Mouse (Mus musculus) kidney, adult 2 months (tissue): ENCODE data around the gene Gm10096. TPM values are rescaled to one million over a fixed set of nuclear protein-coding genes. Genes with fewer than 3 reads are reported as not detected.
"Not testable (repeated sequence)": the region's sequence is repeated elsewhere in the genome, so short reads cannot be mapped to it uniquely, and the experiment has no call there.

Experiments
- DNase-seq: peaks from one replicate; pipeline ENCODE4 v3.0.0; 2021
- H3K27ac ChIP-seq: fragments of 200-500 bp; 2 replicates; pipeline ENCODE4 v1.5.1; 2012; ENCODE audit warnings: low read depth, low read length, control low read depth, inconsistent platforms; ENCODE audit not compliant: insufficient read depth
- H3K27me3 ChIP-seq: fragments of 200-500 bp; replicated peaks from 2 replicates; pipeline ENCODE4 v1.6.1; 2012; ENCODE audit warnings: mild to moderate bottlenecking, moderate library complexity, low read length, inconsistent platforms; ENCODE audit not compliant: control insufficient read depth, insufficient read depth
- H3K36me3 ChIP-seq: fragments of 200-500 bp; 2 replicates; pipeline ENCODE4 v1.6.1; 2012; ENCODE audit warnings: mild to moderate bottlenecking, moderate library complexity, low read length, inconsistent platforms; ENCODE audit not compliant: control insufficient read depth, insufficient read depth
- H3K4me1 ChIP-seq: fragments of 200-500 bp; 2 replicates; pipeline ENCODE4 v1.6.1; 2011; ENCODE audit warnings: low read length; ENCODE audit not compliant: control insufficient read depth, insufficient read depth
- H3K4me3 ChIP-seq: fragments of 200-500 bp; 2 replicates; pipeline ENCODE4 v1.5.1; 2011; ENCODE audit warnings: mild to moderate bottlenecking, low read depth, low read length, control low read depth; ENCODE audit not compliant: insufficient read depth
- WGBS: fragments of 180-500 bp; shearing (Covaris S2); methylation state at CpG from one replicate; pipeline ENCODE4 v1.1.7; 2018; 5-methylcytosine and 5-hydroxymethylcytosine counted together
- polyA plus RNA-seq: library from polyadenylated mRNA; depleted of rRNA; stranded (reverse); fragments of >200 nt; gene quantifications from 2 replicates; pipeline ENCODE4 v1.2.3, GENCODE M21; 2012; rRNA removed

Gm10096 gene
- polyA plus RNA-seq: not detected in 2 replicates

DNA sequence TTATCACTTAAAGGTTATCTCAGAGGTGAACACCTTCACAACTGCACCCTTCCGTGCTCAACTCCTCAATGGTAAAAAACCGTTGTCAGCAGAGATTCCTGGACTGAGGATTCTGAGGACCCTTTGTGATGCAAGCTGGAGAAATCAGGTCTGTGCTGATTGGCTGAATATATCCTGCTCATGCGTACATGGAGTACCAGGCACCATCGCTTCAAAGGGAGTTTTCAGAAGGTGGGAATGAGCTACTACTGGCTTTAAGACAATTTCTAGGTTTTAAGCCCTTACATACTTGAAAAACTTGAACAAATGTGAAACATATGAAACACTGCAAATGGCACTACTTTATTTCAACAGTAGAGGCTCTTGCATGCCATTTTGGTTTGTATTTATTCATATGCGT lies at the start of gene Gm10096:
Gene Gm10096, minus strand, starts transcription at position 101 of the 400 bp plus-strand sequence.
- not testable (repeated sequence) for H3K27ac ChIP-seq, H3K4me3 ChIP-seq, H3K27me3 ChIP-seq, H3K4me1 ChIP-seq, H3K36me3 ChIP-seq, DNase-seq
- WGBS: no CpG with 5 or more reads among the region's 5 CpGs
